ENCODE assay signal across 11 mouse cellular contexts in genomic region chr1:39838487-39839169, GRCm38 (mm10). TPM values are rescaled to one million over a fixed set of nuclear protein-coding genes. Genes with fewer than 3 reads are reported as not detected.
DNase-seq lines count a peak whose midpoint lies in the region; ATAC-seq and TF ChIP-seq lines count a peak whose summit lies in the region.
"Had no signal": no experiment of that assay in that cellular context is flagged by ENCODE, and none has a peak within 500 bp of the region (broad histone marks: within the 10 kb centered on the region; RNA-seq: fewer than 3 reads in every experiment).

No protein-coding gene starts in this region.

- no peaks in the 10 kb centered on the region for H3K9me3 ChIP-seq in embryonic facial prominence, embryonic 13.5 days
- H3K9me3 ChIP-seq in hindbrain, embryonic 15.5 days: no peaks in the 10 kb centered on the region
- H3K9me3 ChIP-seq in midbrain, embryonic 15.5 days: no peaks in the 10 kb centered on the region

- no peak overlapping the region for H3K4me2 ChIP-seq in embryonic facial prominence, embryonic 13.5 days
- no peak overlapping the region for H3K4me2 ChIP-seq in hindbrain, embryonic 15.5 days
- no peak overlapping the region for H3K4me2 ChIP-seq in midbrain, embryonic 15.5 days

- intact Hi-C loops in left cerebral cortex, adult 2 months (cut with DNase I): no loop called here

- H3K36me3 ChIP-seq in embryonic facial prominence, embryonic 13.5 days: no peaks in the 10 kb centered on the region
- H3K36me3 ChIP-seq in hindbrain, embryonic 15.5 days: no peaks in the 10 kb centered on the region
- H3K36me3 ChIP-seq in midbrain, embryonic 15.5 days (replicated peaks): no peaks in the 10 kb centered on the region
- no peaks in the 10 kb centered on the region for H3K36me3 ChIP-seq in thymus, adult 2 months (ENCODE audit: control insufficient read depth, insufficient read depth, low read length)

- H3K9ac ChIP-seq in embryonic facial prominence, embryonic 13.5 days: no peak overlapping the region
- no peak overlapping the region for H3K9ac ChIP-seq in hindbrain, embryonic 15.5 days
- H3K9ac ChIP-seq in midbrain, embryonic 15.5 days: no peak overlapping the region

- DNase-seq in left cerebral cortex, adult 9 months (ENCODE audit: low spot score in 2 of 2): peak; percentile 5 to 7
- DNase-seq in left cerebral cortex, adult 2 months (ENCODE audit: extremely low spot score in 1 of 2, low spot score in 2 of 2): no peak
- no peak for DNase-seq in cerebellum, adult 18-20 months
- DNase-seq in thymus, adult 2 months: no peak
- no peak for DNase-seq in kidney, postnatal 36 days

- no peak overlapping the region for H3K27ac ChIP-seq in left cerebral cortex, adult 2 months
- H3K27ac ChIP-seq in embryonic facial prominence, embryonic 13.5 days: peak overlapping the region; percentile 79
- H3K27ac ChIP-seq in hindbrain, embryonic 15.5 days (replicated peaks): peak overlapping the region; percentile 63
- peak overlapping the region; percentile 76 for H3K27ac ChIP-seq in midbrain, embryonic 15.5 days
- no peak overlapping the region for H3K27ac ChIP-seq in thymus, adult 2 months (ENCODE audit: control insufficient read depth, insufficient read depth, low read length)

- 52% methylated on average over 12 of the region's 12 CpGs for WGBS in embryonic facial prominence, embryonic 13.5 days
- WGBS in hindbrain, embryonic 15.5 days: 23% methylated on average over 12 of the region's 12 CpGs
- 27% methylated on average over 12 of the region's 12 CpGs for WGBS in midbrain, embryonic 15.5 days
- 90% methylated on average over 12 of the region's 12 CpGs for WGBS in thymus, adult 2 months

- no peak overlapping the region for H3K4me3 ChIP-seq in left cerebral cortex, adult 2 months
- H3K4me3 ChIP-seq in embryonic facial prominence, embryonic 13.5 days: no peak overlapping the region
- no peak overlapping the region for H3K4me3 ChIP-seq in hindbrain, embryonic 15.5 days
- no peak overlapping the region for H3K4me3 ChIP-seq in midbrain, embryonic 15.5 days
- no peak overlapping the region for H3K4me3 ChIP-seq in thymus, adult 2 months (ENCODE audit: control insufficient read depth, insufficient read depth, low read length)

- H3K4me1 ChIP-seq in embryonic facial prominence, embryonic 13.5 days: peaks cover 22% of the 10 kb centered on the region
- H3K4me1 ChIP-seq in hindbrain, embryonic 15.5 days (replicated peaks): peaks cover 14% of the 10 kb centered on the region
- H3K4me1 ChIP-seq in midbrain, embryonic 15.5 days: peaks cover 14% of the 10 kb centered on the region
- peaks cover 26% of the 10 kb centered on the region for H3K4me1 ChIP-seq in thymus, adult 2 months (replicated peaks; ENCODE audit: control insufficient read depth, insufficient read depth, low read length)

- no peak for ATAC-seq in embryonic facial prominence, embryonic 13.5 days (ENCODE audit: insufficient number of reproducible peaks, insufficient read depth, low FRiP score, low TSS enrichment, low read depth)
- peak; percentile 88 for ATAC-seq in hindbrain, embryonic 15.5 days (ENCODE audit: low FRiP score, low read depth)
- ATAC-seq in midbrain, embryonic 15.5 days (replicated peaks): peak; percentile 89

- TF ChIP-seq CTCF in left cerebral cortex, adult 2 months (IDR thresholded peaks at IDR 0.05): no peak
- no peak for TF ChIP-seq CTCF in thymus, adult 2 months (IDR thresholded peaks at IDR 0.05; ENCODE audit: borderline replicate concordance, control insufficient read depth, extremely low read depth, insufficient read depth, low read length, poor library complexity)

- H3K27me3 ChIP-seq in embryonic facial prominence, embryonic 13.5 days: no peaks in the 10 kb centered on the region
- H3K27me3 ChIP-seq in hindbrain, embryonic 15.5 days: no peaks in the 10 kb centered on the region
- H3K27me3 ChIP-seq in midbrain, embryonic 15.5 days (replicated peaks): no peaks in the 10 kb centered on the region
- H3K27me3 ChIP-seq in thymus, adult 2 months (ENCODE audit: control insufficient read depth, insufficient read depth, low read length): no peaks in the 10 kb centered on the region

- no peak for TF ChIP-seq POLR2A in thymus, adult 2 months (IDR thresholded peaks at IDR 0.05; ENCODE audit: control insufficient read depth, extremely low read depth, insufficient read depth, low read length, poor library complexity)

RNA-seq across cellular contexts. Expression of gene Gm3646, which starts 33.5 kb away (rescaled TPM):
- total RNA-seq in left cerebral cortex, adult 2 months (2021): not detected
- polyA plus RNA-seq in embryonic facial prominence, embryonic 13.5 days (2015; fragmentation: Nextera tagmentation; extraction: Ambion mirVana): not detected in 2 replicates
- polyA plus RNA-seq in hindbrain, embryonic 15.5 days (2015; fragmentation: Nextera tagmentation; extraction: Ambion mirVana): not detected in 2 replicates
- polyA plus RNA-seq in midbrain, embryonic 15.5 days (2015; fragmentation: Nextera tagmentation; extraction: Ambion mirVana): not detected in 2 replicates
- not detected in 2 replicates for polyA plus RNA-seq in thymus, adult 2 months (2012; rRNA removed)
- total RNA-seq: layer of hippocampus, postnatal 25 days; neutrophil, adult 5-6 weeks had no signal
- polyA plus RNA-seq: gonadal fat pad, adult 2 months had no signal

Comparison
In these comparisons a context has a peak if more than half of its experiments do, and no peak if none do; other contexts are left out.
1. DNase-seq: peak in left cerebral cortex, adult 9 months (2 of 2); none in left cerebral cortex, adult 2 months (0 of 2), cerebellum, adult 18-20 months (0 of 2), thymus, adult 2 months (single experiment) and kidney, postnatal 36 days (0 of 2).
2. H3K27ac ChIP-seq: peak in embryonic facial prominence, embryonic 13.5 days (single experiment), hindbrain, embryonic 15.5 days (single experiment) and midbrain, embryonic 15.5 days (single experiment); none in left cerebral cortex, adult 2 months (single experiment) and thymus, adult 2 months (single experiment).